Mouse (Mus musculus) lung, adult 2 months (tissue): ENCODE results near the gene Cyb561d2.

Source experiments
- CTCF ChIP-seq: fragments of 200-500 bp; IDR thresholded peaks from 2 replicates; pipeline ENCODE4 v1.5.1; 2011; ENCODE audit warnings: mild to moderate bottlenecking, low read length, control low read depth; ENCODE audit not compliant: insufficient read depth
- POLR2A ChIP-seq: fragments of 200-500 bp; IDR thresholded peaks from 2 replicates; pipeline ENCODE4 v1.6.1; 2011; ENCODE audit warnings: low read depth, mild to moderate bottlenecking, control low read depth, low read length, borderline replicate concordance; ENCODE audit errors: extremely low read depth

DNA sequence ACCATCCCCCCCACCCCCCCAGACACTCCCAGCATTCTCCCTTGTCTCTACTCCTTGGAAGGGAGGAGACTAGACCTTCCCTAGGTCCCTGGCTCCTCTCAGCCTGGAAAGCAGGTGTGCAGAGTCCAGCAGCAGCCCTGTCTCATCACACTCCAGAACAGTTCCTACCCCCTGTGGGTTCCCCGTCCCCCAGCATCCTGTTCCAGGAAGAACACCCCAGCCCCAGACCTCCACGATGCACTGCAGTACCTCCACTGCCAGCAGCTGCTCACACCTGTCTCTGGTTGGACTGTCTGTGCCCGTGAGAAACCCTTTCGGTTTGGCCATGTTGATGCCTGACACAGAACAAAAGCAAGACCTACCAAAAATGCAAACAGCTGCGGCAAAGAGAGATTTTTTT lies 20.8 kb downstream of the Cyb561d2 start:
- TF ChIP-seq CTCF (no peak), POLR2A (no peak)
